Mouse (Mus musculus) forebrain, embryonic 13.5 days (tissue): ENCODE results near the gene Cmklr1. TPM values are rescaled to one million over a fixed set of nuclear protein-coding genes. Genes with fewer than 3 reads are reported as not detected.
A peak's percentile ranks its signal among the peaks of the same experiment; 100 is the strongest.
"Not testable (repeated sequence)": the region's sequence is repeated elsewhere in the genome, so short reads cannot be mapped to it uniquely, and the experiment has no call there.

Experiments
- ATAC-seq: fragments of 200-750 bp; cut with Nextera tagmentation; 2 replicates; pipeline ENCODE4 v1.8.0; 2017
- H3K27ac ChIP-seq: fragments of 300-500 bp; sonication (generic); 2 replicates; pipeline ENCODE4 v1.5.1; 2015; ENCODE audit warnings: inconsistent platforms, mild to moderate bottlenecking, moderate library complexity
- H3K27me3 ChIP-seq: fragments of 300-500 bp; sonication (generic); 2 replicates; pipeline ENCODE4 v1.6.1; 2015; ENCODE audit warnings: mild to moderate bottlenecking, inconsistent platforms
- H3K36me3 ChIP-seq: fragments of 300-500 bp; sonication (generic); 2 replicates; pipeline ENCODE4 v1.6.1; 2015; ENCODE audit warnings: mild to moderate bottlenecking, inconsistent platforms; ENCODE audit not compliant: poor library complexity, severe bottlenecking
- H3K4me1 ChIP-seq: fragments of 300-500 bp; sonication (generic); 2 replicates; pipeline ENCODE4 v1.6.1; 2015; ENCODE audit warnings: inconsistent platforms
- H3K4me2 ChIP-seq: fragments of 300-500 bp; sonication (generic); 2 replicates; pipeline ENCODE4 v1.6.1; 2015; ENCODE audit warnings: inconsistent platforms, mild to moderate bottlenecking, moderate library complexity
- H3K4me3 ChIP-seq: fragments of 300-500 bp; sonication (generic); 2 replicates; pipeline ENCODE4 v1.5.1; 2015; ENCODE audit warnings: mild to moderate bottlenecking, inconsistent platforms
- H3K9ac ChIP-seq: fragments of 300-500 bp; sonication (generic); 2 replicates; pipeline ENCODE4 v1.6.1; 2015; ENCODE audit warnings: mild to moderate bottlenecking, inconsistent platforms
- H3K9me3 ChIP-seq: fragments of 300-500 bp; sonication (generic); replicated peaks from 2 replicates; pipeline ENCODE4 v1.6.1; 2016; ENCODE audit warnings: inconsistent platforms
- WGBS: fragments of 180-500 bp; shearing (Covaris S2); methylation state at CpG from one replicate; pipeline ENCODE4 v1.1.7; 2015; 5-methylcytosine and 5-hydroxymethylcytosine counted together
- polyA plus RNA-seq: library from polyadenylated mRNA; unstranded; fragments of >200 nt; fragmentation: Nextera tagmentation; extraction: Ambion mirVana; gene quantifications from 2 replicates; pipeline ENCODE4 v1.2.1, GENCODE M21; 2015

Cmklr1 gene
- polyA plus RNA-seq, 1 experiment from 2014 or later: 1.3 TPM

- WGBS: 68% methylated on average over 9 of the region's 9 CpGs
- no peak overlapping the region for H3K27ac ChIP-seq
Observed at GRCm38 (mm10) chr5:113596780-113597353, 53.4 kb downstream of the Cmklr1 start.

GRCm38 (mm10) chr5:113596252-113596651 is 54.0 kb downstream of the Cmklr1 start:
- Histone ChIP-seq H3K4me1 (peaks cover 29% of the 10 kb centered on the region), H3K27me3 (no peaks in the 10 kb centered on the region), H3K36me3 (no peaks in the 10 kb centered on the region), H3K4me3 (no peak overlapping the region), H3K9ac (no peak overlapping the region), H3K27ac (no peak overlapping the region), H3K9me3 (no peaks in the 10 kb centered on the region), H3K4me2 (no peak overlapping the region)
- ATAC-seq: no peak
- WGBS: 81% methylated on average over 9 of the region's 9 CpGs

More at GRCm38 (mm10) chr5:113596780-113597353, 53.4 kb downstream of the Cmklr1 start:
- Histone ChIP-seq H3K36me3 (no peaks in the 10 kb centered on the region), H3K9me3 (no peaks in the 10 kb centered on the region), H3K4me1 (peaks cover 23% of the 10 kb centered on the region), H3K27me3 (no peaks in the 10 kb centered on the region), H3K4me2 (no peak overlapping the region), H3K9ac (no peak overlapping the region; the same call in 1 of the 2 replicates), H3K4me3 (no peak overlapping the region)
- ATAC-seq: no peak

GRCm38 (mm10) chr5:113593911-113594705 is 56.1 kb downstream of the Cmklr1 start:
- no peak overlapping the region for H3K4me2 ChIP-seq
- ATAC-seq: no peak
- no peaks in the 10 kb centered on the region for H3K9me3 ChIP-seq
- H3K36me3 ChIP-seq: no peaks in the 10 kb centered on the region
- H3K27me3 ChIP-seq: no peaks in the 10 kb centered on the region
- H3K9ac ChIP-seq: no peak overlapping the region
- H3K4me1 ChIP-seq: peaks cover 35% of the 10 kb centered on the region
- WGBS: 87% methylated on average over 6 of the region's 6 CpGs
- H3K27ac ChIP-seq: no peak overlapping the region
- no peak overlapping the region for H3K4me3 ChIP-seq

DNA sequence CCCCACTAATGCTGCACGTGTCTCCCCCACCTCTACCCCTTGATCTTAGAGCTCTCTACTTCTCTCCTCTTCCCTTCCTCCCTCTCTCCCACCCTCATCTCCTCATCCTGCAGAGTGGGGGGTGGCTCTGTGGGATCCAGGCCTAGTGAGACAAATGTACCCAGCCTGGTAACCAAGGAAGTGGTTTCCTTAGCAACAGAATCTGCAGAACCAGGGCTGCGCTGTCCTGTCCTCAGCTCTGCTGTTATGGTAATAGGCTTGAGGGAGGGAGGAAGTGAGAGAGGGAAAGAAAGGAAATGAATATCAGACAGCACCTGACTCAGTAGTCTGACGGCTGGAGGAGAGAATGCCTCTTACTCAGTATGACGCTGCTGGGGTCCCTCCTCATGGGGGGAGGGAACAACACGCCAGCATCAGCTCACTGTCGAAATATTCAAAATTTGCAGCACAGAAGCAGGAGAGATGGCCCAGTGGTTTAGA is 58.4 kb downstream of the Cmklr1 start:
- Histone ChIP-seq H3K4me1 (peaks cover 33% of the 10 kb centered on the region), H3K9me3 (no peaks in the 10 kb centered on the region), H3K4me3 (no peak overlapping the region), H3K27me3 (no peaks in the 10 kb centered on the region), H3K36me3 (no peaks in the 10 kb centered on the region), H3K27ac (peak overlapping the region; percentile 83), H3K9ac (peak overlapping the region; percentile 12; the same call in 1 of the 2 replicates), H3K4me2 (peak overlapping the region; percentile 2; the same call in 1 of the 2 replicates)
- WGBS: 7% methylated on average over 6 of the region's 6 CpGs
- peak; percentile 92 for ATAC-seq

GRCm38 (mm10) chr5:113591166-113591565 is 59.1 kb downstream of the Cmklr1 start:
- H3K4me2 ChIP-seq: peak overlapping the region; percentile 2; the same call in 1 of the 2 replicates
- ATAC-seq: peak; percentile 12
- peak overlapping the region; percentile 83 for H3K27ac ChIP-seq
- H3K9me3 ChIP-seq: no peaks in the 10 kb centered on the region
- WGBS: 7% methylated on average over 3 of the region's 3 CpGs
- peaks cover 33% of the 10 kb centered on the region for H3K4me1 ChIP-seq
- no peak overlapping the region for H3K4me3 ChIP-seq
- H3K36me3 ChIP-seq: no peaks in the 10 kb centered on the region
- H3K27me3 ChIP-seq: no peaks in the 10 kb centered on the region
- H3K9ac ChIP-seq: peak overlapping the region; percentile 21; the same call in 1 of the 2 replicates

- WGBS: 88% methylated on average over 5 of the region's 5 CpGs
- Histone ChIP-seq H3K4me2 (no peak overlapping the region), H3K9ac (no peak overlapping the region), H3K27me3 (no peaks in the 10 kb centered on the region), H3K9me3 (no peaks in the 10 kb centered on the region), H3K4me1 (peaks cover 33% of the 10 kb centered on the region), H3K4me3 (no peak overlapping the region), H3K27ac (peak overlapping the region; percentile 31; the same call in 1 of the 2 replicates), H3K36me3 (no peaks in the 10 kb centered on the region)
- ATAC-seq: no peak
Observed at GRCm38 (mm10) chr5:113590010-113590640, 60.1 kb downstream of the Cmklr1 start.

DNA sequence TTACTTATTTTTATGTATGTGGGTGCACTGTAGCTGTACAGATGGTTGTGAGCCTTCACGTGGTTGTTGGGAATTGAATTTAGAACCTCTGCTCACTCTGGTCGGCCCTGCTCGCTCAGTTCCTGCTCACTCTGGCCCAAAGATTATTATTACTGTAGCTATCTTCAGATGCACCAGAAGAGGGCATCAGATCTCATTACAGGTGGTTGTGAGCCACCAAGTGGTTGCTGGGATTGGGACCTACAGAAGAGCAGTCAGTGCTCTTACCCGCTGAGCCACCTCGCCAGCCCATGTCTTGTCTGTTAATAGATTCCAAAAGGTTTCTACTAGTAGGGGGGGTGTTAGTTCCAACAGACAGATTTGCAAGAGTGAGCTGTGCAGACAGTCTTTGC is 63.8 kb downstream of the Cmklr1 start:
- H3K27me3 ChIP-seq, H3K4me3 ChIP-seq, H3K4me2 ChIP-seq, H3K27ac ChIP-seq, H3K9me3 ChIP-seq, ATAC-seq, H3K9ac ChIP-seq, H3K36me3 ChIP-seq: not testable (repeated sequence)
- 40% methylated on average over 5 of the region's 5 CpGs for WGBS
- peaks cover 10% of the 10 kb centered on the region for H3K4me1 ChIP-seq

DNA sequence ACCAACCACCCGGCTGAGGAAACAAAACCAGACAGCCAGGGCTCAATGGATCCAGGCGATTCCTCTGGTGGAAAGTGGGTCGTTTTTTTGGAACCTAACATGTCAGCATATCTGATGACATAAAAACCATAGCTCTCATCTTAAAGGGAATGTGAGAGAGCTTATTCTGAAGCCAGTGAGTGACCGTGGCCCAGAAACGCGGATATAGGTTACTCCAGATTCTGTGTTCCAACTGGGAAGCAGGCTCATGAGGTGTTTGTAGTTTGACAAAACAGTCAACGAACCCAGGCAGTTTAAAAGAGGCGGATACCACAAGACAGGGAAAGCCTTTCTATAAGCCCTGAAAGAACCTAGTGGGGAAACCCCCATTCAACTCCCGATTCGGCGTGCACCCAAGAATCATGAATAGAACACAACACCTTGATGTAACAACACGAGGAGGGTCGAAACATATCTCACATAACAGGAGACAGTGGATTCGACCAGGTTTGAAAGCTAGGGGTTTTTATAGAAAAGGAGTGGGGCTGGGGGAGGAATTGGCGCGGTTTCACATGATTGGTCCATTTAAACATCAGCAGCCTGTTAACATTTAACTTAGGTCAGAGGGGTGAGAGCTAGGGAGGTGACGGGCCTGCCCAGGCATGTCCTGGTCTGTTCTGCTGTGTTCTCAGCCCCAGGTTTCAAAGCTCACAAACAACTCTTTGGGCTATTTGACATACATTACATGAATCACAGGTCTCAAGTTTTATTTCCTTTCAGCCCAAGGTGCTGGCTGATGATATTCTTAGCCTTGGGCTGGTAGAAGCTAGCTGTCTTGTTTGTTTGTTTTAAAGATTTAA is 64.4 kb downstream of the Cmklr1 start:
- H3K4me1 ChIP-seq, H3K4me2 ChIP-seq, H3K36me3 ChIP-seq, H3K27me3 ChIP-seq, ATAC-seq, H3K9ac ChIP-seq, H3K4me3 ChIP-seq, H3K27ac ChIP-seq, H3K9me3 ChIP-seq: not testable (repeated sequence)
- WGBS: 84% methylated on average over 17 of the region's 17 CpGs

DNA sequence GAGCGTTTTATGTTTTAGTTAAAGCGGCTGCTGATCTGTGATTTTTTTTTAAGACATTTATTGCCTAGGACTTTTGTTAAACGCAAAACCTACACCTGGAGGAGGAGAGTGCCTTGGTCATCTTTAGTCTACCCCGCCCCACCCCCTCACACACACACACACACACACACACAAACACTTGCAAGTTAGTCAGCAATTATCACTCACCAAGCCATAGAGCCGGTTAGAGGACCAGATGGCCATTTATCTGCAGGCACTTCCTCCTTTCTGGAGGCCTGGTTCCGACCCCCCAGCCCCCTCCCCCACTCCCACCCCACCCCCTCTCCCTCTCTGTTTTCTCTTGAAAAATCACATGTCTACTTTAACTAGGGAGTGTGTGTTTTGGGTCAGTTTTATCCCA is 65.8 kb downstream of the Cmklr1 start:
- no peak for ATAC-seq
- no peak overlapping the region for H3K4me2 ChIP-seq
- no peaks in the 10 kb centered on the region for H3K9me3 ChIP-seq
- WGBS: 57% methylated on average over 6 of the region's 6 CpGs
- no peak overlapping the region for H3K27ac ChIP-seq
- no peak overlapping the region for H3K4me3 ChIP-seq
- H3K27me3 ChIP-seq: no peaks in the 10 kb centered on the region
- no peaks in the 10 kb centered on the region for H3K36me3 ChIP-seq
- peaks cover 10% of the 10 kb centered on the region for H3K4me1 ChIP-seq
- no peak overlapping the region for H3K9ac ChIP-seq

- H3K4me2 ChIP-seq: no peak overlapping the region
- peaks cover 15% of the 10 kb centered on the region for H3K4me1 ChIP-seq
- H3K4me3 ChIP-seq: no peak overlapping the region
- ATAC-seq: no peak
- no peak overlapping the region for H3K27ac ChIP-seq
- WGBS: 83% methylated on average over 5 of the region's 5 CpGs
- H3K27me3 ChIP-seq: no peaks in the 10 kb centered on the region
- H3K9ac ChIP-seq: no peak overlapping the region
- H3K36me3 ChIP-seq: no peaks in the 10 kb centered on the region
- H3K9me3 ChIP-seq: no peaks in the 10 kb centered on the region
Observed at GRCm38 (mm10) chr5:113583424-113584162, 66.6 kb downstream of the Cmklr1 start.

- no peak overlapping the region for H3K4me2 ChIP-seq
- 59% methylated on average over 9 of the region's 9 CpGs for WGBS
- no peak overlapping the region for H3K9ac ChIP-seq
- no peaks in the 10 kb centered on the region for H3K27me3 ChIP-seq
- no peak overlapping the region for H3K4me3 ChIP-seq
- H3K27ac ChIP-seq: no peak overlapping the region
- no peaks in the 10 kb centered on the region for H3K9me3 ChIP-seq
- no peaks in the 10 kb centered on the region for H3K36me3 ChIP-seq
- no peak for ATAC-seq
- peaks cover 30% of the 10 kb centered on the region for H3K4me1 ChIP-seq
Observed at GRCm38 (mm10) chr5:113580801-113581200, 69.4 kb downstream of the Cmklr1 start.
